Mouse (Mus musculus) C2C12 (cell line): ENCODE data around the gene 4931406P16Rik. TPM values are rescaled to one million over a fixed set of nuclear protein-coding genes. Genes with fewer than 3 reads are reported as not detected.

ENCODE experiments used
- H3K27me3 ChIP-seq: one replicate; pipeline ENCODE4 v1.6.1; 2011; ENCODE audit not compliant: control insufficient read depth, insufficient read depth, insufficient read length
- H3K36me3 ChIP-seq: one replicate; pipeline ENCODE4 v1.6.1; 2011; ENCODE audit not compliant: control insufficient read depth, insufficient read depth
- H3K4me3 ChIP-seq: one replicate; pipeline ENCODE4 v1.5.1; 2011; ENCODE audit warnings: mild to moderate bottlenecking, control low read depth; ENCODE audit not compliant: poor library complexity, insufficient read depth, severe bottlenecking
- H3K79me2 ChIP-seq: one replicate; pipeline ENCODE4 v1.6.1; 2011; ENCODE audit not compliant: control insufficient read depth, insufficient read depth
- H3K79me3 ChIP-seq: one replicate; pipeline ENCODE4 v1.6.1; 2011; ENCODE audit warnings: low read depth, control low read depth
- H3ac ChIP-seq: one replicate; pipeline ENCODE3; 2011; ENCODE audit warnings: low read depth; ENCODE audit not compliant: control insufficient read depth, insufficient read length
- CEBPB ChIP-seq: IDR thresholded peaks from one replicate; pipeline ENCODE4 v1.6.1; 2011; ENCODE audit warnings: low read depth, mild to moderate bottlenecking, control low read depth, moderate library complexity
- CTCF ChIP-seq: IDR thresholded peaks from one replicate; pipeline ENCODE4 v1.5.1; 2011; ENCODE audit not compliant: control insufficient read depth, insufficient read depth, insufficient read length
- FOSL1 ChIP-seq: IDR thresholded peaks from one replicate; pipeline ENCODE4 v1.8.0; 2011; ENCODE audit warnings: mild to moderate bottlenecking, low read length; ENCODE audit not compliant: poor library complexity, insufficient read depth, severe bottlenecking
- MAX ChIP-seq: IDR thresholded peaks from one replicate; pipeline ENCODE4 v1.6.1; 2011; ENCODE audit warnings: mild to moderate bottlenecking, control low read depth
- MYOD1 ChIP-seq: IDR thresholded peaks from one replicate; pipeline ENCODE4 v1.6.1; 2011; ENCODE audit warnings: low read depth; ENCODE audit not compliant: control insufficient read depth, insufficient read length
- MYOG ChIP-seq: IDR thresholded peaks from one replicate; pipeline ENCODE4 v1.6.1; 2011; ENCODE audit not compliant: control insufficient read depth, insufficient read length; ENCODE audit errors: extremely low read depth
- USF1 ChIP-seq: IDR thresholded peaks from one replicate; pipeline ENCODE4 v1.6.1; 2011; ENCODE audit warnings: low read depth, mild to moderate bottlenecking, control low read depth, moderate library complexity
- polyA plus RNA-seq: library from polyadenylated mRNA; unstranded; fragments of >200 nt; fragmentation: generic; extraction: Trizol; gene quantifications from one replicate; pipeline ENCODE4 v1.2.1, GENCODE M21; 2012; ENCODE audit warnings: missing spikeins

4931406P16Rik gene
- polyA plus RNA-seq, 1 experiment: 13.2 TPM

DNA sequence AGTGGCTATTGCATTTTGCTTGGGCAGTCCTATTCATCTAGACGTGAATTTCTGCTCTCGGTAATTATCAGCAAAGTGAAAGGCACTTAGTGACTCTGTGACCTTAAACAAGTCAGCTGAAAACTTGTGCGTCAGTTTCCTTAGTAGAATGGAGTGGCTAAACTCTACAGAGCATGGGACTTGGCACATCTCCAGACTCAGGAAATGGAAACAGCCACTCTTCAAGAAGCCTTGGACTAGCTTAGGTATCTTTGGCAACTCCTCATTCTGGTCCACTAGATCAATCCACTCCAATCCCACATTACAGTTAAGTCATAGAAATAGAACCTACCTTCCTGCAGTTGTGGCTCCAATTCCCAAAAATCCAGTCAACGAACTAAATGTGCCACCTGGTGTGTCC, 7.9 kb downstream of the 4931406P16Rik start:
- H3K79me3 ChIP-seq: peaks cover 77% of the 10 kb centered on the region
- H3ac ChIP-seq: no peak overlapping the region
- TF ChIP-seq MYOG (no peak), MYOD1 (no peak), MAX (no peak), CEBPB (no peak), FOSL1 (no peak), CTCF (no peak), USF1 (no peak)
- H3K36me3 ChIP-seq: peaks cover 33% of the 10 kb centered on the region
- H3K4me3 ChIP-seq: no peak overlapping the region
- no peaks in the 10 kb centered on the region for H3K27me3 ChIP-seq
- peaks cover 100% of the 10 kb centered on the region for H3K79me2 ChIP-seq

DNA sequence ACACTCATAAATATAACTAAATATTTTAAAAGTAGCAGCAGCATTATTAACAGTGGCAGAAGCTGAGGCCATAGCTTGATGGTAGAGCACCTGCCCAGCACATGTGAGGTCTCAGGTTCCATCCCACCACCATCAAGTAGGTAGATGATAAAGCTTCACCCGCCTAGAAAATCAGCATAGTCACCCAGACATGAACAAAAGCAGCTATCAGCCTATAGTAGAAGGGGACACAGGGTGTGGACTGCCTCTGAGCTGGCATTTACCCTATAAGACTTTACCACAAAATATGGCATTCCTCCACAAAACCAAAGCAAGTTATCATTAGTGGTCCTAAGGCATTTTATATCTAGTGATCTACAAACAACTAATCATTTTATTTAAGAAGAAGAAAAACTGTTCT, 10.7 kb downstream of the 4931406P16Rik start:
- Histone ChIP-seq H3K4me3 (no peak overlapping the region), H3K36me3 (peaks cover 33% of the 10 kb centered on the region), H3K27me3 (no peaks in the 10 kb centered on the region), H3K79me2 (peaks cover 100% of the 10 kb centered on the region), H3ac (no peak overlapping the region), H3K79me3 (peaks cover 66% of the 10 kb centered on the region)
- TF ChIP-seq USF1 (no peak), CEBPB (no peak), MYOG (no peak), MYOD1 (no peak), MAX (no peak), FOSL1 (no peak), CTCF (no peak)

DNA sequence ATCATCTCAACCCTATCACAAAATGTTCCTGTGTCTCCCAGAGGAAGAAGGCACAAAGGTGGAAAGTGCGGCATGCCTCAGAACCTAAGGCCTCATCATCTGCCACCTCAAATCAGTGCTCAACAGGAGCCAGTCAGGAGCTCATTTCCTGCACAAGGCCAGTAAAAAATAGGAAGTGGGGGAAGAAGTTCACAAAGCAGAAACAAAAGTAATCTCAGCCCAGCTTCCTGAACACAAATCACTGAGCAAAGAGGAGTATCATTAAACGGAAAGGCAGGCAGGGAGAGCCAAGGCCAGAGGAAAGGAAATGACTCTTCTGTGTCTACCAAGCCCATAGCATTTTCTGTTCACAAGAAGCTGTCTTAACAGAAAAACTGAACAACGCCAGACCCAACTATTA, 11.4 kb downstream of the 4931406P16Rik start:
- Histone ChIP-seq H3K79me2 (peaks cover 100% of the 10 kb centered on the region), H3ac (no peak overlapping the region), H3K4me3 (no peak overlapping the region), H3K79me3 (peaks cover 63% of the 10 kb centered on the region), H3K27me3 (no peaks in the 10 kb centered on the region), H3K36me3 (peaks cover 26% of the 10 kb centered on the region)
- TF ChIP-seq MYOG: no peak
- TF ChIP-seq CEBPB: no peak
- no peak for TF ChIP-seq CTCF

DNA sequence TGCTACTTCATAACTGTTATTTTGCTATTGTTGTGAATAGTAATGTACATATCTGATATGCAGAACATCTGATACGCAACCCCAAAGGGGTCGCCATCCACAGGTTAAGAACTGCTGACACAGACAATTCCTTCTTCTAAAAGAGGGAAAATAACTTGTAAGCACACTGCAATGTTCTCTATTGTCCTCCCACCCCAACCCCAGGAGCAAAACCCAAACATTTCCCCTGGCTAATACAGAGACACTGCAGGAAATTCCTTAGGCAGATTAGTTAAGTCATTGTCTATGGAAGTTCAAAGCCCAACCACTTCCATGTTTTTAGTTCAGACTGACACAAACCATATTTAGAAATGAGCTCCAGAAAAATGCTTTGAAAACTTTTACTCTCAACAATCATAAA, 14.5 kb downstream of the 4931406P16Rik start:
- peaks cover 100% of the 10 kb centered on the region for H3K79me2 ChIP-seq

DNA sequence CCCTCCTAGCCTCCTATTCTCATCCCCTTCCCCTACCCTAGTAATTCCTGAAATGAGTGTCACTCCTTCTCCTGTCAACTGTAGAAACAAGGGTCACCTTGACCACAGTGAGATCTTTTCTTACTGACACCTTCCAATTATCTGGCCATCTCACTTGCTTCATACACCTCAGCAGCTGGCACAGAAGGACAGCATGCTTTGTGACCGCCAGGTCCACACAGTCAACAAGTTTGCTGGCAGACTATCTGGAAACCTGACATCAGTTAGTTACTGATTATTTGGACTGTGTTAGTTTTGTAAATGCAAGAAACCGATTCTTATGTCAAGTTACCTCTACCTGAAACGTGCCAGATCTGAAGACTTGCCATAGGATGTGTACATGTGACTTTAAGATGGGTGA, 17.2 kb downstream of the 4931406P16Rik start:
- Histone ChIP-seq H3K27me3 (no peaks in the 10 kb centered on the region), H3K4me3 (no peak overlapping the region), H3K79me3 (peaks cover 51% of the 10 kb centered on the region), H3K79me2 (peaks cover 98% of the 10 kb centered on the region), H3K36me3 (peaks cover 5% of the 10 kb centered on the region), H3ac (no peak overlapping the region)
- no peak for TF ChIP-seq MAX
- TF ChIP-seq USF1: no peak
- TF ChIP-seq CTCF: no peak
- no peak for TF ChIP-seq FOSL1
- no peak for TF ChIP-seq CEBPB
- no peak for TF ChIP-seq MYOG
- no peak for TF ChIP-seq MYOD1

More for the DNA sequence above, 14.5 kb downstream of the 4931406P16Rik start:
- H3K79me3 ChIP-seq: peaks cover 55% of the 10 kb centered on the region
- no peak overlapping the region for H3ac ChIP-seq
- no peak overlapping the region for H3K4me3 ChIP-seq
- no peaks in the 10 kb centered on the region for H3K27me3 ChIP-seq
- no peak for TF ChIP-seq MYOG
- no peak for TF ChIP-seq USF1
- TF ChIP-seq FOSL1: no peak
- no peak for TF ChIP-seq MAX
- TF ChIP-seq MYOD1: no peak
- TF ChIP-seq CTCF: no peak
- no peak for TF ChIP-seq CEBPB
- H3K36me3 ChIP-seq: peaks cover 14% of the 10 kb centered on the region

DNA sequence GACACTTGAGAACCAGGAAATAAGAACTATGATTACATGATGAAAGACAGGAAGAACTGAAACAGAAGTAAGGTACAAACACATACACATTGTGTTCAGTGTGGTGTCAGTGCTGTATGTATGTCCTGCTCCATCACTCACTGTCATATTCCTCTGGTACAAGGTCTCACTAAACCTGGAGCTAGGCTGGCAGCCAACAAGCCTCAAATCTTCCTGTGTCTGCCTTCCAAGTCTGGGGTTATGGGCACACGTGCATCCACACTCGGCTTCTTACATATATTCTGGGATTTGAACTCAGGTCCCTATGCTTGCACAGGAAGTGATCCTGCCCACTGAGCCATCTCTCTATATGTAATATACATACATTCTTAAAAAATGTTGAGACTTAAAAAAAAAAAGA, 20.7 kb downstream of the 4931406P16Rik start:
- no peak for TF ChIP-seq CTCF
- TF ChIP-seq MAX: no peak
- TF ChIP-seq MYOG: no peak
- no peak for TF ChIP-seq MYOD1
- no peak for TF ChIP-seq CEBPB
- no peak for TF ChIP-seq FOSL1
- no peak for TF ChIP-seq USF1
- no peaks in the 10 kb centered on the region for H3K27me3 ChIP-seq
- H3K36me3 ChIP-seq: no peaks in the 10 kb centered on the region
- H3K4me3 ChIP-seq: no peak overlapping the region
- H3K79me3 ChIP-seq: peaks cover 49% of the 10 kb centered on the region
- H3K79me2 ChIP-seq: peaks cover 83% of the 10 kb centered on the region
- H3ac ChIP-seq: no peak overlapping the region
